Mouse (Mus musculus) c-Kit-positive CD71-negative TER-119-negative erythroid progenitor cells, embryonic 14.5 days (primary cell): Measurements from ENCODE around the gene Mpzl3.

Experiments used
- DNase-seq: peaks from one replicate; pipeline ENCODE4 v3.0.0-alpha.2; 2013; ENCODE audit warnings: low read depth

Gene Mpzl3

GRCm38 (mm10) chr9:45042947-45043346 is 12.0 kb upstream of the Mpzl3 start:
- no peak for DNase-seq

- no peak for DNase-seq
These were observed 8.0 kb upstream of the Mpzl3 start for GRCm38 (mm10) chr9:45046973-45047372.

GRCm38 (mm10) chr9:45048511-45048910 is 6.5 kb upstream of the Mpzl3 start:
- DNase-seq: peak; percentile 28

- DNase-seq: no peak
These were observed 5.3 kb upstream of the Mpzl3 start for GRCm38 (mm10) chr9:45049731-45050130.

GRCm38 (mm10) chr9:45050301-45050700 is 4.7 kb upstream of the Mpzl3 start:
- DNase-seq: no peak

GRCm38 (mm10) chr9:45058304-45058940 is 3.4 kb downstream of the Mpzl3 start:
- no peak for DNase-seq

GRCm38 (mm10) chr9:45060151-45060550 is 5.2 kb downstream of the Mpzl3 start:
- DNase-seq: no peak

GRCm38 (mm10) chr9:45062677-45063076 is 7.7 kb downstream of the Mpzl3 start:
- DNase-seq: no peak

- no peak for DNase-seq
These were observed 9.4 kb downstream of the Mpzl3 start for GRCm38 (mm10) chr9:45064421-45064820.

- DNase-seq: no peak
These were observed 11.7 kb downstream of the Mpzl3 start for GRCm38 (mm10) chr9:45066735-45067134.

- DNase-seq: no peak
These were observed 16.8 kb downstream of the Mpzl3 start for GRCm38 (mm10) chr9:45071800-45072199.

GRCm38 (mm10) chr9:45077859-45078258 is 22.9 kb downstream of the Mpzl3 start:
- no peak for DNase-seq

GRCm38 (mm10) chr9:45079011-45079410 is 24.0 kb downstream of the Mpzl3 start, which contains the start of gene Jaml:
TSS of gene Jaml (plus strand) at chr9:45079183.
- no peak for DNase-seq

- no peak for DNase-seq
These were observed 28.1 kb downstream of the Mpzl3 start for GRCm38 (mm10) chr9:45083132-45083531.

GRCm38 (mm10) chr9:45084556-45084955 is 29.6 kb downstream of the Mpzl3 start:
- DNase-seq: no peak

GRCm38 (mm10) chr9:45085741-45086690 is 31.0 kb downstream of the Mpzl3 start:
- DNase-seq: no peak

GRCm38 (mm10) chr9:45088040-45088439 is 33.1 kb downstream of the Mpzl3 start:
- DNase-seq: no peak

GRCm38 (mm10) chr9:45090811-45091210 is 35.8 kb downstream of the Mpzl3 start:
- no peak for DNase-seq

- no peak for DNase-seq
These were observed 37.7 kb downstream of the Mpzl3 start for GRCm38 (mm10) chr9:45092641-45093040.

GRCm38 (mm10) chr9:45095149-45095937 is 40.4 kb downstream of the Mpzl3 start:
- no peak for DNase-seq

- no peak for DNase-seq
These were observed 42.9 kb downstream of the Mpzl3 start for GRCm38 (mm10) chr9:45097877-45098276.

- DNase-seq: no peak
These were observed 43.4 kb downstream of the Mpzl3 start for GRCm38 (mm10) chr9:45098426-45098825.
